Mouse (Mus musculus) gastrocnemius, postnatal 36 days (tissue): ENCODE results near the gene Dbp. TPM values are rescaled to one million over a fixed set of nuclear protein-coding genes. Genes with fewer than 3 reads are reported as not detected.

Source experiments
- DNase-seq, 2 experiments: peaks; one replicate each; pipeline ENCODE4 v3.0.0; 2022
- intact Hi-C: fragments of 180-260 bp; cut with DNase I; formaldehyde crosslinking; loops from one replicate; pipeline ENCODE4 v1.15.1; 2025
- total RNA-seq, 2 experiments: library from RNA; stranded (reverse); gene quantifications; 2 replicates each; pipeline ENCODE4 v1.2.3; 2021

The Dbp gene
- total RNA-seq, 2 experiments from 2014 or later = 52.8 to 118 TPM

GRCm38 (mm10) chr7:45709677-45710355 lies 4.9 kb downstream of the Dbp start:
- DNase-seq = no peak
- intact Hi-C loops = no loop called here

GRCm38 (mm10) chr7:45710477-45711191 lies 5.7 kb downstream of the Dbp start:
- intact Hi-C loops = no loop called here
- DNase-seq = no peak

GRCm38 (mm10) chr7:45711316-45712021 lies 6.6 kb downstream of the Dbp start:
- no peak for DNase-seq
- intact Hi-C loops = no loop called here

- no peak for DNase-seq
- intact Hi-C loops = no loop called here
These were observed 7.3 kb downstream of the Dbp start for GRCm38 (mm10) chr7:45712022-45712757.

GRCm38 (mm10) chr7:45713396-45713795 lies 8.5 kb downstream of the Dbp start:
- no peak for DNase-seq
- intact Hi-C loops = no loop called here

GRCm38 (mm10) chr7:45713881-45714520 lies 9.1 kb downstream of the Dbp start:
- no peak for DNase-seq
- intact Hi-C loops = no loop called here

- DNase-seq = no peak
- intact Hi-C loops = no loop called here
These were observed 9.8 kb downstream of the Dbp start for GRCm38 (mm10) chr7:45714630-45715089.

- intact Hi-C loops = no loop called here
- peak; percentile 91 to 95 for DNase-seq
These were observed 10.3 kb downstream of the Dbp start, which contains the start of gene Rpl18 for GRCm38 (mm10) chr7:45715090-45715708. TSS of gene Rpl18 (plus strand) at chr7:45715457.

- no peak for DNase-seq
- intact Hi-C loops = no loop called here
These were observed 11.0 kb downstream of the Dbp start for GRCm38 (mm10) chr7:45715741-45716459.

GRCm38 (mm10) chr7:45716460-45716857 lies 11.6 kb downstream of the Dbp start:
- DNase-seq = no peak
- intact Hi-C loops = no loop called here

GRCm38 (mm10) chr7:45716952-45717917 lies 12.3 kb downstream of the Dbp start:
- intact Hi-C loops = no loop called here
- no peak for DNase-seq

- peak; percentile 97 to 98 for DNase-seq
- intact Hi-C loops = no loop called here
These were observed 13.0 kb downstream of the Dbp start, which contains the start of gene Sphk2 for GRCm38 (mm10) chr7:45717918-45718297. TSS of gene Sphk2 (minus strand) at chr7:45718002.

GRCm38 (mm10) chr7:45718331-45718730 lies 13.4 kb downstream of the Dbp start:
- intact Hi-C loops = no loop called here
- no peak for DNase-seq

- DNase-seq = peak in 1 of 2 experiments; percentile 17
- intact Hi-C loops = no loop called here
These were observed 14.3 kb downstream of the Dbp start for GRCm38 (mm10) chr7:45719180-45719579.

- DNase-seq = peak in 1 of 2 experiments; percentile 12
These were observed 15.0 kb downstream of the Dbp start for GRCm38 (mm10) chr7:45719738-45720412.

GRCm38 (mm10) chr7:45720413-45721233 lies 15.7 kb downstream of the Dbp start, which contains the start of gene Fam83e:
TSS of gene Fam83e (plus strand) at chr7:45721212.
- intact Hi-C loops = no loop called here
- peak in 1 of 2 experiments; percentile 14 for DNase-seq

More at GRCm38 (mm10) chr7:45719738-45720412, 15.0 kb downstream of the Dbp start:
- intact Hi-C loops = no loop called here
